Mouse (Mus musculus) stomach, postnatal 0 days (tissue): Measurements from ENCODE around the gene Plekhg3.

ENCODE experiments used
- CTCF ChIP-seq: IDR thresholded peaks from 2 replicates; pipeline ENCODE4 v1.5.1; 2016; ENCODE audit warnings: antibody characterized with exemption, low read depth, mild to moderate bottlenecking, moderate library complexity
- EP300 ChIP-seq: optimal IDR thresholded peaks from 2 replicates; pipeline ENCODE3; 2016; ENCODE audit warnings: antibody characterized with exemption

- TF ChIP-seq CTCF (no peak), EP300 (no peak)
Measured at GRCm38 (mm10) chr12:76603779-76604178, 73.1 kb downstream of the Plekhg3 start.
